Mouse (Mus musculus) adrenal gland, postnatal 25 days (tissue): ENCODE results near the gene Slc4a8. TPM values are rescaled to one million over a fixed set of nuclear protein-coding genes. Genes with fewer than 3 reads are reported as not detected.

ENCODE experiments used
- DNase-seq: peaks from one replicate; pipeline ENCODE4 v3.0.0; 2021; ENCODE audit warnings: mixed read lengths
- long read RNA-seq: library from polyadenylated mRNA; stranded (forward); transcript quantifications from one replicate; pipeline ENCODE4 v2.0.0, GENCODE M21; 2021
- total RNA-seq: library from RNA; stranded (reverse); gene quantifications from 2 replicates; pipeline ENCODE4 v1.2.3, GENCODE M21; 2021

The Slc4a8 gene
- total RNA-seq: 4.9 and 6.3 TPM in 2 replicates
- long read RNA-seq, partial matches to known transcripts: 2 of 5 reads
- long read RNA-seq, other reads (novel, unspliced or antisense): 3 of 5 reads

DNA sequence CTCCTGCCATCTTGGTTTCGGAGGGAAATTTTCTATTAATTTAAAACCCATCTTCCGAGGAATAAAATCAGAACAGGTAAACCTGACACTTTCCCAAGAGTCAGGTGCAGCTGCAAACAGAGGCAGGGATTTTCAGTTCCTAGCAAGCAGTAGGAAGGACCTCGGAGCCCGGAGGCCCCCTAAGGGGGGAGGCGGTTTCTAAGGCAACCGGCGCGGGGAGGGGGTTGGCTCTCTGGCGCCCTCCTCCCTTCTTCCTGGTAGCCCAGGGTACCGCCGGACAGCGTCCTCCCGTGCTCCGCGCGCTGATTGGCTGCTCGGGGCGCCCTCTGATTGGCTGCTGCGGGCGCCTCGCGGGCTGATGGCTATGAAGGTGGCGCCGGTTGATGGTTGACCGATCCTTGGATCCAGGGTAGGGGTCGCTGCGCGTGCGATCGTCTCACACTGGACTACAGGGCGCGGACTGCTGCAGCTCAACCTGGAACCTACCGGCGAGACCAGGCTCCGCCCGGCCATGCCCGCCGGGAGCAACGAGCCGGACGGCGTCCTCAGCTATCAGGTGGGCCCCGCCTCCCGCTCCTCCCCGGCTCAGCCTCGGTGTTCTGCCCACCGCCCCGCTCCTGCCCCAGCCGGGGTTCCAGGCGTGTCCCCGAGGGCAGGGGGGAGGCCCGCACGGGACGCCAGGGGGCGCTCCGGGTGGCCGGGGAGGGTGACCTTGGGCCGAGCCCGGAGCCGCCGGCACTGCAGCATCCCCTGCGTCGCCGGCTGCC is at the start of gene Slc4a8:
Gene Slc4a8 (plus strand): TSS at position 329 of the 767 bp plus-strand sequence.
- DNase-seq: peak; percentile 88

DNA sequence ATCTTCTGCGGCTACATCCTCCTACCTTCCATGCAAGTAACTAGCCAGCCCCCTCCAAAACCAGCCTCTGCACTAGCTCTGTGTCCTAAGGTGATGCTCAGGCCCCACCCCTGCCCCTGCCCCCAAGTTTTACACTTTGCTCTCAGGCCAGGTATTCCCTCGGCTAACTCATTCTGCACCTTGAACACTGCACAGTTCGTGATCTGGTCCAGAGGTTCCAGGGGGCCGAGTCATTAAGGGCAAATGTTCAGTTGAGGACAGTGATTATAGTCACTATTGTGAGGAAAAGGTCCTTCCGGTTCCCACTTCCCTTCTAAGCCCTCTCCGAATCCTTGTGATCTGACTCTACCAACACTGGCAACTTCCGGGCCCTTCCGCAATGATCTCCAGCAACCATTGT is 47.1 kb upstream of the Slc4a8 start:
- no peak for DNase-seq

DNA sequence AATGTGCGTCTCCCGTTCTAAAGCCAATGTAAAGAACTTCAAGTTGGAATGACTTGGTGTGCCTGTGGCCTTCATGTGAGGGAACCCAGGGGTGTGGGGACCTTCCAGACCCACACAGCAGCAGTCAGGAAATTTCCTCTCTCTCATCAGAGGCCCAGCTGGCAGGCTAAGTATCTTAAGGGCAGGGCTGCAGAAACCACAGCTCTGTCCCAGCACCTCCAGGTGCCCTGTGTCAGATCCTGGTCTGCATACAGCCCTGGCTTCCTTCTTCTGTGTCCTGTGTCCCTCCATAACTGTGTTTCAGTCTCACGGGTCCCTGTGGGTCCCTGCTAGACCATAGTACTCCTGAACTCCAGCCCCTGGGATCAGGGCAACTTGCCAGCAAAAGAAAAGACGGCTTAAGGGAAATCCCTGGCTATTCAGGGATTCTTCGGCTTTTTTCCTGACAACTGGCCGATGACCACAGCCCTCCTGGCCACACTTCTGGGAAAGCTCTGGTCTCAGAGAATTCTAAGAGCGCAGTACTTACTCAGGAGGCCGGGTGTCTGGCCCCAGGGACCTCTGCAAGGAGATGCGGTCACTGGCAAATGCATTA is 46.1 kb upstream of the Slc4a8 start:
- no peak for DNase-seq

DNA sequence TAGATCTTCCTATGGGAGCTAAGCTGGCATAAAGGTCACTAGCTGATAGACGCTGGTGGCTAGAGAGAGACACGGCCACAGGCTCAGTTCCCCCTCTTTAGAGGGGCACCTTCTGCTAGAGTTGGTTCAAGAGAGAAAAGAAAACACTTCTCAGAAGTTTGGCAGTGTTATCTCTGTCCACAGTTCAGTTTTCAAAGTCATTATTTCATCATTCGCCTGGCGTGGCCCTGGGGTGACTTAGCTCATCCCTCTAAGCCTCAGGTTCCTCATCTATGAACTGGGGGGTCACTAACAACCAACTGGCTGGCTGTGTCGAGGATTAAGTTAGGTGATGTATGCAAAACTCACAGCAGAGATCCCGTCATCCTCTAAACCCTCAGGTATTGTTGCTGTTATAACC is 43.6 kb upstream of the Slc4a8 start:
- no peak for DNase-seq

DNA sequence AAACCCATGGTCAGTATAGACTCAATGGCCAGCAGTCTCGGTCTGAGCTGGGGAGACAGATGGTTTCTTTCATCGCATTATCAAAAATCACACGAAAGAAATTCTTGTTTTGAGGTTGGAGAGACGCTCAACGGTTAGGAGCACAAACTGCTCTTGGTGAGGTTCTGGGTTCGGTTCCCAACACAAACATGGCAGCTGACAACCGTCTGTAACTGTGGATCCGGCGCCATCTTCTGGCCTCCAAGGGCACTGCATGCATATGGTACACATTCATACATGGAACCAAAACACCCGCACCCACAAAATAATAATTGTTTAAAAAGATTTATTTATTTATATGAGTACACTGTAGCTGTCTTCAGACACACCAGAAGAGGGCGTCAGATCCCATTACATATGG is 43.0 kb upstream of the Slc4a8 start:
- DNase-seq: no peak

DNA sequence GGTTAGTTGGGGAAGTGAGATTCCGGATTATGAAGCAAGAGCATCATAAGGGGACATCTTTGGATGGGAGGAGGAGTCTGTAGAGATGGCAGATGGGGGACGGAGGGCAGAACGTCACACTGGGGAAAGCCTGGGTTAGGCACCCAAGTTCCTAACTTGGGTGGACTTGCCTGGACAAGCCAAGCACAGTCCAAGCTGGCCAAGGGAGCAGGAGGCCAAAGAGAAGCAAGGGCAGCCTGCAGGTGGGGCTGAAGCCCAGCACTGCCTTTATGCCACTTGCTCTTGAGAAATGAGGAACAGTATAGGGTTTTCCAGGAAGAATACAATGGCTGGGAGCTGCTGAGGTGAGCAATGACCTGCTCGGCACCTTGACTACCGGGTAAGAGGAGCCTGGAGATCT is 42.3 kb upstream of the Slc4a8 start:
- DNase-seq: no peak

DNA sequence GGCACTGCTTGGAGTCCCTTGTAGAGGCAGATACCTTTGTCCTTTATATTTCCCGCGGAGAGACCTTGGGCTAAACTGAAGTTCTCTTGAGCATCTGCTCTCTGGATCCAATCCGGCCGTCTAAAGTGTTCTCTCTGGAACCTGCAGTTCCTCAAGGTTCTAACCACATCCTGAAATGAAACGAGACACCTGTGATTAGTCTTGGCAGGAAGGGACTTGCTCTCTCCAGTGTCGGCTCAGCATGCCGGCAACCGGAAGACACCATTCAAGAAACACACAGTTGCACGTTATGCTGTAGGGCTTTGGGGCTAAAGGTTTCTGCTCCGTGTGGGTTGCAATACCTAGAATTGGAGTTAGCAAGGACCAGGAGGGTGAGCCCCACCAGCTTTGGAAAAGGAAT is 41.5 kb upstream of the Slc4a8 start:
- no peak for DNase-seq

DNA sequence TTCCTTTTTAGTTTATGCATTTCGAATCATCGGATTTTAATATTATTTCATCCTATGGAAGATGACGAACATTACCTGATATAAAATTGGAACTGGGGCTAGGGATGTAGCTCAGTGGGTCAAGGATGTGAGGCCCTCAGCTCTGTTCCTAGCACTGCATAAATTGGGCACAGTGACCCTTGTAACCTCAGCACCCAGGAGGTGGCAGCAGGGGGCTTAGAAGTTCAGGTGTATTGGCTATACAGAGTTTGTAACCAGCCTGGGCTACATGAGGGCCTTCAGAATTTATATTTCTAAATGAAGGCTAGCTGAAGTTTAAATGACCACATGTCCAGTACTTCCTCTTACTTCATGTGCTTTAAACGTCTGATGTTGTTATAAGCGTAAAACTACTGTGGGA is 40.1 kb upstream of the Slc4a8 start:
- no peak for DNase-seq

DNA sequence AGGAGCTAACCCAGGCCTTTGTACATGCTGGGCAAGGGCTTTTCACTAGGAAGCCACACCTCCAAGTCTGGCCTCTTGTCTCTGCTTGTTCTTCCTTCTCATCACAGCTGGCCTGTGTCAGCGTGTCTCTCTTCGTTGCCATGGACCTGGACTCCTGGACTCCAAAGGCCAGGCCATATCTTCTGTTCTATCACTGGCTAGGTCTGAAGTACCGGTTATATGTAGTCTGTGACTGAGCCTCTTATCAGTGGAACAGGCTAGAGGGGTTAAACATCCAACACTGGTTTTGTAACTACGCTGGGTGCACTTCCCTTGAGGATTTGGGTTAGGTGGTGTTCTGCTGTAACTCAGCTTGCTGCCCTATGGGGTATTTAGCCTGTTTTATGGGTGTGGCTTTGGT is 39.5 kb upstream of the Slc4a8 start:
- no peak for DNase-seq

DNA sequence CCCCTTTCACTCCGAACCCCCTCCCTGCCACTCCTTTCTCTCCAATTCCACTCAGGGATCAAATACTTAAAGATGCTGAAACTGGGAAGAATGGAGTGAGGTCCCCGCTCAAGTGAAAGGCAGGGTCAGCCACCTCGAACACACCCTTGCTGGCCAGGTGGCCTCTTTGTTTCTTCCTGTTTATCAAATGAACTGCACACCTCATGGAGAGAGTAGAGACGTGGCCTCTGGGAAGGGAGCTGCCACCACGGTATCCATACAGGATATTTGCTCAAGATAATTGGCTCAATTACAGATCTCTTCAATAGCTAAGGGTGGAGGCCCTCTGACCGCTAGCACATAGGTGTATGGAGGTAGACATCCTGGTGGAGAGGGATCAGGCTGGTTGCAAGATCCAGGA is 39.0 kb upstream of the Slc4a8 start:
- no peak for DNase-seq

DNA sequence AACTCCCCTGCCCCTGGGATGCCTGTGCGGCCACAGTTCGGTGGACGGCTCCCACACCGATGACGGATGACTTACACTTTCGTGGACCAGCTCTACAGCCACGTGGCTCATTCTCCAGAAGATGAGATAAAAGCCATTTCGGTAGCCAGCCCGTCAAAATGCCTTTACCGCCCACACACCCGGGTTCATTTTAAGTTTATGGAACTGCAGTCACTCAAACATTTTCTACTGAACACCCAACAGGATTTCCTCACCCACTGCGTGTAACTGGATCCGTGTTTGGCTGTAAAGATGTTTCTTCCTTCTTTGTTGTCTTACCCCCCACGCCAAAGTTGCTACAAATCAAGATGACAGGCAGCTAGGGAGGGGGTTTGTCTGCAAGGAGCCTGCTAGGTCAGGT is 38.0 kb upstream of the Slc4a8 start:
- DNase-seq: no peak

DNA sequence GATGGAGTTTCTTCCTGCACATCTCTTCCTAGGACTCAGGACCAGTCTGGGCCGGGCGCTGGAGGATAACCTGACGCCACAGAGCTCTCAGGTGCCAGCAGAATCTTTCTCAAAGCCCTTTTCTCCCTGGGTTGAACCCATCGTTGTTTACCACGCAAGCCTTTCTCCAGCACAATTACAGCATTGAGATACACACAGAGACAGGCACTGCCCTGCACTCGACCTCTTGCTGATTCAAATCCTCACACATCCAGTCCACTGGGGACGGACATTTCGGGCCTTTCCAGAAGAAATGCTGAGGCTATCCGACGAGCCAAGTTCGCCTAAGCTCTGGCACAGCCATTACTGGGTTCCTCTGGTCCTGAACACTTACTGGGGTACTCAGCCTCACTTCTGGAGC is 34.8 kb upstream of the Slc4a8 start:
- DNase-seq: no peak

DNA sequence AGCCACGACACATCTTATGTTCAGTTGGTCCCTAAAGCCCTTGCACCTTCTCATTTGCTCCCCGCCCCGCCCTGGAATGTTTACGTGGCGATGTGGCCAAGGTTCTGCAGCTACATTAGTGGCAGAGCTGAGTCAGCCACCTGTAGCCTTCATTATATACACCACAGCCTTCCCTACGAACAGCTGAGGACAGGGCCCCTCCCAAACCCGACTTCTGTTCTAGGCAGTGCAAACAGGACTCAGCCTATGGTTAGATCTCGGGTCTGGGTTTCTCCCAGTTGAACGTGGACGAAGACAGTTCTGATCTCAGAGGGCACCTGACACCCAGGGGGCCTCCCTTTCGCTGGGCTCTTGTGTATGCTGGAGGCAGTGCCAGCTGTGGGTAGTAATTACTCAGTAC is 33.7 kb upstream of the Slc4a8 start:
- DNase-seq: no peak

DNA sequence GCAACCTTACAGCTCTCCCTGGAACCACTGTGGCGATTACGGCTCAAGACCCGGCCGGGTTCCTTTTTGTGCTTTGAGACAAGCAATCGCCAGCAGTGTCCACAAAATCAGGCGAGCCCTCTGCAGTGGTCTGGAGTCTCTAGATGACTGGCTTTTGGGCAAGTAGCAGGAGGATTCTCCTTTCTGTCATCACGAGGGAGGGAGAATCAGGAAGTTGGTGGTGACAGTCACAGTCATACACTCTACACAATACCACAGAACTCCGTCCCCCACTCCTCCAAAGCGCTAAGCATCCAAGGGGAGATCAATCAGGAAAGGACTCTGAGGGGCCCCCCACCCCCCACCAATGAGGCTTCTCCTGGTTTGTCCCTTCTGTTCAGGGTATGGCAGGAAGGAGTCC is 33.0 kb upstream of the Slc4a8 start:
- no peak for DNase-seq

DNA sequence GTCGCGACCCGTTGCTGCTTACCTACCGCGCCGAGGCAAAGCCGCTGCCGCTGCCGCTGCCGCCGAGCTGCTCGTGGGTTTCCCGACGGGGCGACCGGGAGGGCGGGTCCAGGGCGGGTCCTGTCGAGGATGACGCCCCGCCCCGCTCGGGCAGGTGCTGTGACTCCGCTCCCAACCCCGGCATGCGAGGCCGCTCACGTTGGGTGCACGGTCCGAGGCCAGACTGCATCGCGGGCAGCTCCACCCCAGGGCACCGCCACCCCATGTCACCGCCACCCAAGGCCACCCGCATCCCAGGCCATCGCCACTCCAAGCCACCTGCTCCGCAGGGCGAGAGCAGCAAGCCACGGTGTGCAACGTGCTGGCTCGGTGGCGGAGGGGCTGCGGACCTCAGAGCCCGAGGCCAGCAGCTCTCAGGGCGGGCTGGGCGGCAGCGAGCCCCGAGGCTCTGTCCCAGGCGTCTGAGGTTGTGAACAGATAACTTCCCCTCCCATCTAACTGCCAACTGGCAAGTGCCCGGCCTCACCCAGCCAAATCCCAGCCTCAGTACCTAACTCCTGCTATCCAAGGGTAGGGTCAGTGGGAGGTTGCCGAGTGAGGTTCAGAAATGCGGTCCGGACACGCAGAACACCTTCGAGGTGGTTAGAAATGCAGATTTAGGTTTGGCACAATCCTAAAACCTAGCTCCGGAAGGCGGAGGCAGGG is 32.1 kb upstream of the Slc4a8 start, which contains the start of gene Galnt6:
Gene Galnt6 (minus strand): TSS at position 96 of the 705 bp plus-strand sequence.
- DNase-seq: peak; percentile 28

DNA sequence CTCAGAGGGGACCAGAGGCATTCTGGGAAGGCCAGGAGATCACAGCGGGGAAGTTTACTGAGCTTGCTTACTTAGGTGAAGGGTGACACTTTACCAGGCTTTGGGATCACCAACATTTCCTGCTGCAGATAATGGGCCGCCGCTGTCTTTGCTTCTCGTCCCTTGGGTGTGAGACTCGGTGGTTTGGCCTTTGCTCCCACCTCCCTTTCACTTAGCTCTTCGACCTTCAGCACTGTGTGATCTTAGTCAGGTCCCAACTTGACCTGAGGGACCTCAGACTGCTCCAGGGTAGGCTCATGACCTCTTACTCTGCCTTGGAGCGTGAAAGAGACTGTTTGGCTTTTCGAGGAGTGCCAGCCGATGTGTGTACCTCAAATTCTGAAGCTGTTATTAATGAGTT is 30.5 kb upstream of the Slc4a8 start:
- no peak for DNase-seq

DNA sequence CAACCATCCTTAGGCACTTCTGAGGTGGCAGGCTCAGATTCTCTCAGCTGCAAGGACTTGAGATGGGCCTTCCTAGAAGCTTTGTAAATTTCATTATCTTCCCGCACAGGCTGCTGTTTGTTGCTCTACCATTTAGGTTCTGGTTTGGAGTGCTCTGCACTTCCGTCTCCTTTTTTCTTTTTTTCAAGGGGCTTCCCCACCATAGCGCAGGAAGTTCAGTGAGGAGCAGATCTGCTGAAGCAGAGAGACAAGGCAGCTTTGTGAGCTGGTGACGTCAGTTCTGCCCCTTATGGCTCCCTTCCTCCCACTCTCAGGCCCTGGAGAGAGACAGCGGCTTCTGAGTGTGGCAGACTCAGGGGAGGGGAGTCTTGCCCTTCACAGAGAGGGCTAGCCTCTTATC is 29.0 kb upstream of the Slc4a8 start:
- no peak for DNase-seq

DNA sequence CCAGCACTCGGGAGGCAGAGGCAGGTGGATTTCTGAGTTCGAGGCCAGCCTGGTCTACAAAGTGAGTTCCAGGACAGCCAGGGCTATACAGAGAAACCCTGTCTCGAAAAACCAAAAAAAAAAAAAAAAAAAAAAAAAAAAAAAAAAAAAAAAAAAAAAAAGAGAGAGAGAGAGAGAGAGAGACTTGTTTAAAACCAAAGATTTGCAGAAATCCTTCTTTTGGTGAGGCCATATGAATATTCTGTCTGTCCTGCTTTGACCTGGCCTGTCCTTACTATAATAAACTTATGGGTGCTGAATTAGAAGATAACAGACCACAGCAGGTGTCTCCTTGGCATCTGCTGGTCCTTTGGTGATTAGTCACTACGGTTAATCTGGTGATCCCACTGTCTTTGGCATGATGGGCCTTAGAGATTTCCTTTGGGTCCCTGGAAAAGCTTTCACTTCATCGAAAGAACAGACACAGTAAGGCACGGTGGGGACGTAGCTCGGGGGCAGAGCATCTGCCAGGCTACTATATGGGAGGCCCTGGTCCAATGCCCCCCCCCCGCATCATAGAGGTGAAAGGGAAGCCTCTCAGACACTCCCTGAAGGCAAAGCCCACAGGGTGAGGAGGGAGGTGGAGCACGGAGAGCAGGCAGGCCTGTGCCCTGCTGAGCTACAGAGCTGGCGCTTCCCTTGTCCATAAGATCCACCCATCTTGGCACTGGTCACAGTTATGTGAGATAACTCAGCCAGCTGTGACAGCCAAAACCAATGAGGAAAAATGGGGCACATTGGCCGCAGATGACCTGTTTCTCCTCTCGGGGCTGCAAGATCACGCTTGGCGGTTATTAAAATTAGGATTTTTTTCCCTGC is 26.2 kb upstream of the Slc4a8 start:
- DNase-seq: no peak

DNA sequence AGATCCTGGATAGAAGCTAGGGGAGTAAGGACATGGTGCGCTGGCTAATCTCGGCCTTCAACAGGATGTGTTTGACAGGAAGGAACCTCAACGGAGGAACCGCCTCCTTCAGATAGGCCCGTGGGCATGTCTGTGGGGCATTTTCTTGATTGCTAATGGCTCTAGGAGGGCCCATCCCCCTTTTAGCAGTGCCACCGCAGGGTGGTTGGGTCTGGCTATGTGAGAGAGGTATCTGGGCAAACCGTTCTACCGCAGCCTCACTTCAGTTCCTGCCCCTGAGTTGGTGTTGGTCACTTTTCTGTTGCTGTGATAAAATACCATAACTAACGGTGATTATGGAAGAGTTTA is 25.6 kb upstream of the Slc4a8 start:
- no peak for DNase-seq

DNA sequence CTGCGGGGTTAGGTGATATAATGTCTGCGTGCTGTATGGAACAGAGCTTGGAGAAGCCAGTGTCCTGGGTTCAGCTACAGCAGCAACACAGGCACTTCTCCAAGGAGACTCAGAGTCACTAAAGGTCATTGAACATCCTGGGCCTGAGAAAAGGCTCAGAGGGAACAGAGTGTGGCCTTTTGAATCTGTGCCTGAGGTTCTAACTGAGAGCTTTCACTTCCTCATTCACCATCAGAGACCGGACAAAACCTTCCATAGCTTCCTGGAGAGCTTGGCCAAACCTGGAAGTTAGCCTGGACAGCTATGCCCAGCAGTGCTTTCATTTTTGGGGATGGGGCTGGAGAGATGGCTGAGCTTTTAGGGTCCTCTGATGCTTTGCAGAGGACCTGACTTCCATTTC is 23.9 kb upstream of the Slc4a8 start:
- no peak for DNase-seq

DNA sequence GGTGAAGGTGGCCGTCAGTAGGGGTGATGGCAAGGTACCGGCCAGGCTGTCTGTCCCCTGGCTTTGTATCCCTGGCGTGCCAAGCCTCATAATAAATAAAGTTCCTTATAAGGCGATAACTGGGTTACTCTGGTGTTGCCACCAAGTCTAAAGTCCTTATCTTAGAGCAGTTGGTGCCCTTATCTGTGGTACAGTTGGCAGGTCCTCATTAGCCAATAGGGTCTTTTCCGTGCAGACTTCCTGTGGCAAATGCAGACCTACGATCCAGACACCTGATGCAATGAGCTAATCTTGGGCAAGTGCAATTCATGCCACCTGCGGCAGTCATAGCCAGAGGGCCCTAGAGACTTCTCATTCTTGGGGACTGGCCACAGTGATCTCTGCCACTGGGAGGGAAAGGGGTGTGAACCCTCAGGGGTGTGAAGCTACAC is 23.2 kb upstream of the Slc4a8 start:
- DNase-seq: no peak

DNA sequence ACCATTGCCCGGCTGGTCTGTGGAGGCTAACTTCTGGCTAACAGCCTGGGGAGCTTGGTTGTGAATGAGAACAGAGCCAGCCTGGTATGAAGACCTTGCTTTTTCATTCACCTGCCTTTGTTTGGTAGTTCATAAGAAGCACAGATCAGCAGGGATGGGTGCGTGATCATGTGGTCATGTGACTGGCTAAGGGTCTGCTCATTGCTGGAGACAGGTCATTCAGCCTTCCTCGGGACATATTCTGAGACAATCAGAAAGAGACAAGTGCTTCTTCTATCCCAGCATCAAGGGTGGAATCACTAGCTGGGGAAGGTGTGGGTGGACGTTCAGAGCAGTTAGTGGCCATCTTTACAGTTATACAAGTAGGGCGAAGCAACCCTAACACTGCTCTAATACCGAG is 22.1 kb upstream of the Slc4a8 start:
- DNase-seq: no peak

DNA sequence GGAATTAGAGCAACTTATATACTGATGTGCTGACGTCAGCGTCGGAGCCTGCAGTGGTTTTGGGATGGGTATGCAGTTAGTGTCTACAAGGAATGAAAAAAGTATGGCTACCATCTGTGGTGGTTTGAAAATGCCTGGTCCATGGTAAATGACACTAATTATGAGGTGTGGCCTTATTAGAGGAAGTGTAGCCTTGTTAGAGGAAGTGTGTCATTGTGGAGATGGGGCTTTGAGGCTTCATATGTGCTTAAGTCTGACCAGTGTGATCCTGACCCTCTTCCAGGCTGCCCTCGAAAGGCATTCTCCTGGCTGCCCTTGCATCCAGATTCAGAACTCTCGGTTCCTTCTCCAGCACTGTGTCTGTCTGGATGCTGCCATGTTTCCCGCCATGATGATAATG is 18.3 kb upstream of the Slc4a8 start:
- DNase-seq: no peak
